Mouse (Mus musculus) liver, adult 2 months (tissue): ENCODE results near the gene Fam81b.

Source experiments
- CTCF ChIP-seq: fragments of 200-500 bp; IDR thresholded peaks from 2 replicates; pipeline ENCODE4 v1.5.1; 2011; ENCODE audit warnings: low read depth, low read length, control low read depth
- POLR2A ChIP-seq: fragments of 200-500 bp; IDR thresholded peaks from 2 replicates; pipeline ENCODE4 v1.6.1; 2011; ENCODE audit warnings: low read length, control low read depth; ENCODE audit not compliant: insufficient read depth; ENCODE audit errors: extremely low read depth

DNA sequence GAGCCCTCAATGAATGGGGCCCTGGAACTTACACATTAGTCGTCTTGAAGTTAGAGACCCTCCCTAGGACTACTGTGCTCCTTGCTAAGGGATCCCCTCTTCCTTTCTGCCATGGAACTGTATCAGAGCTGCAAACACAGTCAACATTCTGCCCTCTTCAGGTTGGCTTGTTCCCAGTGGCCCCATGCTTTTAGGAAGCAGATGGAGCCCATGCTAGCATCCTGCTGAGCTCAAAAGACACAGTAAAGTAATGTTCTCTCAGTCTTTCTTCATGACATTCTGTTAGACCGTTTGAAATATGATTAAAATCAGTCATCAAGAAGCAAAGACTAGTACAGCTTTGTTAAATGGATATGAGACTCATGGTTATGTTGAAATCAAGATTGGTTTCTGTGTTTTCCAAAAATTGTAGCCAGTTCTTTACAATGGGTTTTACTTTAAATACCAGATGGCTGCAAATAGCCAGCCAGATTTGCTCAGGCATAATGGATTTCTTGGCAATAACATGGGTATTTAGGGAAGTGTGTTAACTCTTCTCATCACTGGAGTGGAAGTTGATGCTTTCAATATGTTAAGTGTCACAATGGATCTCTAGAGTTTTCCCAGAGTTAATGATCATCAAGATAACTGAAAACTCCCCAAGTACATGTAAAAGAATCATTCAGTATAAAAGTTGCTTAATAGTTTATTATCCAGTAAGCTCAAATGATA is 938 bp upstream of the Fam81b start:
- no peak for TF ChIP-seq CTCF
- no peak for TF ChIP-seq POLR2A
